Mouse (Mus musculus): Measurements from ENCODE around the gene Gm43517.

Gm43517 gene

GRCm38 (mm10) chr12:49384876-49385630 is at the start of gene Gm43517:
Gene Gm43517 (plus strand): TSS chr12:49385174.
- DNase-seq (ENCODE audit: low spot score), result no peak

GRCm38 (mm10) chr12:49349697-49350096 is 35.3 kb upstream of the Gm43517 start:
- DNase-seq (ENCODE audit: low spot score), result no peak

GRCm38 (mm10) chr12:49368931-49369330 is 16.0 kb upstream of the Gm43517 start:
- no peak for DNase-seq (ENCODE audit: low spot score)

- DNase-seq (ENCODE audit: low spot score), result no peak
These were observed 12.8 kb upstream of the Gm43517 start for GRCm38 (mm10) chr12:49372170-49372569.

- no peak for DNase-seq (ENCODE audit: low spot score)
These were observed 11.8 kb upstream of the Gm43517 start for GRCm38 (mm10) chr12:49373176-49373575.

- no peak for DNase-seq (ENCODE audit: low spot score)
These were observed 11.0 kb upstream of the Gm43517 start for GRCm38 (mm10) chr12:49373821-49374605.

GRCm38 (mm10) chr12:49374606-49374995 is 10.4 kb upstream of the Gm43517 start:
- no peak for DNase-seq (ENCODE audit: low spot score)

GRCm38 (mm10) chr12:49375427-49376317 is 9.3 kb upstream of the Gm43517 start:
- no peak for DNase-seq (ENCODE audit: low spot score)

GRCm38 (mm10) chr12:49376318-49376992 is 8.5 kb upstream of the Gm43517 start:
- DNase-seq (ENCODE audit: low spot score), result no peak

GRCm38 (mm10) chr12:49377281-49377970 is 7.5 kb upstream of the Gm43517 start:
- DNase-seq (ENCODE audit: low spot score), result no peak

GRCm38 (mm10) chr12:49378920-49379319 is 6.1 kb upstream of the Gm43517 start:
- no peak for DNase-seq (ENCODE audit: low spot score)

GRCm38 (mm10) chr12:49379446-49379845 is 5.5 kb upstream of the Gm43517 start:
- no peak for DNase-seq (ENCODE audit: low spot score)

- no peak for DNase-seq (ENCODE audit: low spot score)
These were observed 4.5 kb upstream of the Gm43517 start for GRCm38 (mm10) chr12:49380442-49380841.

- no peak for DNase-seq (ENCODE audit: low spot score)
These were observed 3.9 kb upstream of the Gm43517 start for GRCm38 (mm10) chr12:49381031-49381525.

- DNase-seq (ENCODE audit: low spot score), result no peak
These were observed 3.1 kb upstream of the Gm43517 start for GRCm38 (mm10) chr12:49381721-49382365.

- no peak for DNase-seq (ENCODE audit: low spot score)
These were observed 2.1 kb upstream of the Gm43517 start, which contains the start of gene Foxg1 for GRCm38 (mm10) chr12:49382565-49383520. Gene Foxg1 (plus strand): TSS chr12:49382660.

GRCm38 (mm10) chr12:49383521-49384133 is 1.3 kb upstream of the Gm43517 start:
- DNase-seq (ENCODE audit: low spot score), result no peak

- DNase-seq (ENCODE audit: low spot score), result no peak
These were observed 589 bp upstream of the Gm43517 start for GRCm38 (mm10) chr12:49384295-49384875.

Data from lung, postnatal 25 days (tissue).